Mouse (Mus musculus) heart, embryonic 14.5 days (tissue): ENCODE measurements around the gene Tacc2. TPM values are rescaled to one million over a fixed set of nuclear protein-coding genes. Genes with fewer than 3 reads are reported as not detected.
A peak's percentile ranks its signal among the peaks of the same experiment; 100 is the strongest.

ENCODE experiments used
- ATAC-seq: fragments of 200-750 bp; cut with Nextera tagmentation; 2 replicates; pipeline ENCODE4 v1.8.0; 2017; ENCODE audit warnings: low read depth, moderate TSS enrichment; ENCODE audit not compliant: insufficient number of reproducible peaks, insufficient read depth, low FRiP score
- H3K27ac ChIP-seq, 2 experiments: fragments of 200-500 bp in 1 of 2; fragments of 300-500 bp in 1 of 2; sonication (generic) in 1 of 2; replicated peaks in 1 of 2; 2 replicates each; pipeline ENCODE4 v1.5.1; 2012 to 2014; ENCODE audit warnings: low read depth in 2 of 2, low read length in 2 of 2, control low read depth in 1 of 2, mild to moderate bottlenecking in 1 of 2, mixed read lengths in 1 of 2; ENCODE audit not compliant: control insufficient read depth in 1 of 2, insufficient read depth in 1 of 2
- H3K27me3 ChIP-seq: fragments of 300-500 bp; sonication (generic); 2 replicates; pipeline ENCODE4 v1.6.1; 2014; ENCODE audit warnings: mild to moderate bottlenecking, low read length, control low read depth; ENCODE audit not compliant: control insufficient read depth, insufficient read depth
- H3K36me3 ChIP-seq: fragments of 300-500 bp; sonication (generic); 2 replicates; pipeline ENCODE4 v1.6.1; 2014; ENCODE audit warnings: mild to moderate bottlenecking, control low read depth, low read length, mixed read lengths; ENCODE audit not compliant: control insufficient read depth, insufficient read depth
- H3K4me1 ChIP-seq, 2 experiments: fragments of 200-500 bp in 1 of 2; fragments of 300-500 bp in 1 of 2; sonication (generic) in 1 of 2; 2 replicates each; pipeline ENCODE4 v1.6.1; 2012 to 2014; ENCODE audit warnings: low read length in 2 of 2, control low read depth in 1 of 2, mixed read lengths in 1 of 2; ENCODE audit not compliant: control insufficient read depth in 2 of 2, insufficient read depth in 2 of 2
- H3K4me2 ChIP-seq: fragments of 300-500 bp; sonication (generic); 2 replicates; pipeline ENCODE4 v1.6.1; 2014; ENCODE audit warnings: mild to moderate bottlenecking, low read length
- H3K4me3 ChIP-seq, 2 experiments: fragments of 200-500 bp in 1 of 2; fragments of 300-500 bp in 1 of 2; sonication (generic) in 1 of 2; 2 replicates each; pipeline ENCODE4 v1.5.1; 2012 to 2014; ENCODE audit warnings: low read length in 2 of 2, mild to moderate bottlenecking in 2 of 2, control low read depth in 1 of 2, low read depth in 1 of 2, moderate library complexity in 1 of 2; ENCODE audit not compliant: control insufficient read depth in 1 of 2, insufficient read depth in 1 of 2
- H3K9ac ChIP-seq: fragments of 300-500 bp; sonication (generic); 2 replicates; pipeline ENCODE4 v1.6.1; 2014; ENCODE audit warnings: mild to moderate bottlenecking, low read length
- H3K9me3 ChIP-seq: fragments of 300-500 bp; sonication (generic); 2 replicates; pipeline ENCODE4 v1.6.1; 2016; ENCODE audit warnings: low read length, control low read depth; ENCODE audit not compliant: control insufficient read depth
- whole genome bisulfite sequencing: fragments of 180-500 bp; shearing (Covaris S2); extraction: QIAGEN DNeasy Blood & Tissue Kit; methylation state at CpG from one replicate; pipeline ENCODE4 v1.1.7; 2014; 5-methylcytosine and 5-hydroxymethylcytosine counted together
- polyA plus RNA-seq: library from polyadenylated mRNA; unstranded; fragments of >200 nt; fragmentation: Nextera tagmentation; extraction: Ambion mirVana; gene quantifications from 2 replicates; pipeline ENCODE4 v1.2.1, GENCODE M21; 2014

Tacc2 gene
- polyA plus RNA-seq, 1 experiment from 2014 or later = 55.9 TPM

DNA sequence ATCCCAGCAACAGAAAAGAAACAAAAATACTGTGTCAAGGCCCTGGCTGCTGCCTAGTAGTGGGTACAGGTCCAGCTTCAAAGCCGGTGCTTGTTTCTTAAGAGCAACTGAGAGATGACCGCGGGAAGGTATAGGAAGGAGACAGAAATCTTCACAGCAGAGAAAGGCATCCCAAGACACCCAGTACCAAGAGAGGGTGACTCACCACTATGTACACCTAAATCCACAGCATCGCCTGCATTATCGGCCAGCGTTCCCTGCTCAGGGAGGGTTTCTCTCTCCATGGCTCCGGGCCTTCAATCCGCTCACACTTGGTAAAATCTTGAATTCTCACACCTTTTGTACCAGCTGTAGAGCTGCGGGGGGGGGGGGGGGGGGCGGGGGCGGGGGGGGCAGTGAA lies 4.4 kb upstream of the Tacc2 start, which contains the start of gene Nsmce4a:
Nsmce4a (minus strand) TSS at position 298 of the 400 bp plus-strand sequence.
- Histone ChIP-seq H3K27ac (no peak within 1 kb of the TSS; a peak in 1 of 4 replicates), H3K4me3 (no peak within 1 kb of the TSS), H3K4me1 (peaks cover 12 to 20% of the 10 kb centered on the region in 2 experiments), H3K9ac (no peak within 1 kb of the TSS), H3K27me3 (no peaks in the 10 kb centered on the region), H3K36me3 (no peaks in the 10 kb centered on the region), H3K9me3 (no peaks in the 10 kb centered on the region), H3K4me2 (no peak within 1 kb of the TSS)
- no peak for ATAC-seq
- 82% methylated on average over 8 of the region's 11 CpGs for WGBS

DNA sequence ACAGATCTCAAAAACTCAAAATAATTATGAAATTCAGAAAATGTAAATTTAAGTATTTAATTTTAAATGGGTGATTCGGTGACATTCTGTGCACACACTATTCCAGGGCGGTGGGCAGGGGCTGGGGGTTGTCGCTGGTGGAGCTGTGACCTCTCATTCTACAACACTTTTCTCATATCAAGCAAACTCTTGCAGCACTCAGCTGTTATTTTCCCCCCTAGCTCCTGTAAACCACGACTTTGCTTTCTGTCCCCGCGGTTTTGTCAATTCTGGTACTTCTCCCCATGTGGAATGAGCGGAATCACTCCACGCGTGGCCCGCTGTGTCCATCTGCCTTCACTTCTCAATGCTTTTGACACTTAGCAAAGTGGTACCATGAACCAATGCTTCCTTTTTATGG lies 3.5 kb upstream of the Tacc2 start:
- H3K4me1 ChIP-seq = peaks cover 12 to 19% of the 10 kb centered on the region in 2 experiments
- no peak overlapping the region for H3K4me3 ChIP-seq
- WGBS = 94% methylated on average over 10 of the region's 10 CpGs
- no peak overlapping the region for H3K4me2 ChIP-seq
- H3K9me3 ChIP-seq = no peaks in the 10 kb centered on the region
- H3K27ac ChIP-seq = no peak overlapping the region; a peak in 1 of 4 replicates
- no peak overlapping the region for H3K9ac ChIP-seq
- H3K27me3 ChIP-seq = no peaks in the 10 kb centered on the region
- ATAC-seq = no peak
- no peaks in the 10 kb centered on the region for H3K36me3 ChIP-seq

DNA sequence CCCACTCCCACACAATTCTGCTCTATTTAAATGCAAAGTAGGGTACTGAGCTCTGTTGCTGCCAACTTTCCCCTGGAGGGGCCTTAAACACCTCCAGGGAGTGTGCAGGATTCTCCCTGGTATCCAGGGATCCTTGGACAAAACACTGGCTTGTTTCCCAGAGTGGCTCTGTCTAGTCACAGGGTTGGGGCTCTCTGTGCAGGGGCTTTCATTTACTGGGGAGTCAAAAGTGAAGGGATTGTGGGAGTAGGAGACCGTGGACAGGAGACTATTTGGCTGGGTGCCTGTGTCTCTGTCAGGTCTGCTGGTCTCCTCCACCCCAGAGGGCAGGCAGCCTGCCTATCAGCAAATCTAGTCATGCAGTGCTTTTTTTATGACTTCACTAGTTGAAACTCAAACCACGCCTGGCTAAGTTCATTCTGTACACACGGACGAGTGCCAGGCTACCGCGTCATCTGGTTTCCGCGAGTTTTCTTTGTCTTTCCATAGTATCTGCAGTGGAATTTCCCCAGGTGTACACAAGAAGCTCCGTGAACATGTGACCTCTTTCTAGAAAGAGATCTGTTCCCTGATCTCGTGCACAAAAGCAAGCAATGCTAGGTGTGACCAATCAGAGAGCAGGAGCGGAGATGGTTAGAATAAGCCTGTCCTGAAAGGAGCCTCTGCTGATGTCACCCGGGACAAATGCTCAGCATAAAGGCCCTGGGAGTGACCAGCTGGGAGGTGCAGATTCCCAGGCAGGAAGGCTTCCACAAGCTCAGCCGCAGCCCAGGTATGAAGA lies 2.8 kb upstream of the Tacc2 start:
- 45% methylated on average over 13 of the region's 13 CpGs for WGBS
- no peak overlapping the region; a peak in 1 of 4 replicates for H3K27ac ChIP-seq
- peaks cover 8 to 12% of the 10 kb centered on the region in 2 experiments for H3K4me1 ChIP-seq
- no peaks in the 10 kb centered on the region for H3K27me3 ChIP-seq
- no peak overlapping the region for H3K9ac ChIP-seq
- H3K36me3 ChIP-seq = no peaks in the 10 kb centered on the region
- no peak overlapping the region for H3K4me3 ChIP-seq
- peak overlapping the region; percentile 25; the same call in 1 of the 2 replicates for H3K4me2 ChIP-seq
- ATAC-seq = 0 out of 2 replicates have a peak, but pooled peaks have one; percentile 26
- no peaks in the 10 kb centered on the region for H3K9me3 ChIP-seq

DNA sequence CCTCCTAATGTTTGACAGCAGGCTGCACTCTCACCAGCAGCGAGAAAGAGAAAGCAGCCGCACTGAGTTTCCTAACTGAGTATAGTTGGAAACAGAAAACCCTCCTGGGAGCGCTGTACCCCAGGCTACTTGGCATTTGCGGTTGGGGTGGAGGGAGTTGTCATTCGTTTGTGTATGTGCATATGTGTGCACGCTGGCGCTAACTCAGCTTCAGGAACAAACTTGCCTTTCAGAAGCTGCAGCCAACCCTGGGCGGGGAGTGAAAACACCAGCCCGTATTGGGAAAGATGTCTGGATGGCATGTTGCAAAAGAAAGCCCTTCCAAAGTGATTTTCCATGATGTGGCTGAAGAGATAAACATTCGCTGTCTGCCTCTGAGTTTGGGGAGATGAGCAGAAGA lies 257 bp upstream of the Tacc2 start:
- no peaks in the 10 kb centered on the region for H3K9me3 ChIP-seq
- no peaks in the 10 kb centered on the region for H3K36me3 ChIP-seq
- peak overlapping the region; percentile 33 to 42 for H3K4me3 ChIP-seq
- H3K27ac ChIP-seq = no peak overlapping the region
- H3K27me3 ChIP-seq = no peaks in the 10 kb centered on the region
- peaks cover 8 to 12% of the 10 kb centered on the region in 2 experiments; a peak in 3 of 4 replicates for H3K4me1 ChIP-seq
- WGBS = 8% methylated on average over 10 of the region's 10 CpGs
- no peak for ATAC-seq
- H3K9ac ChIP-seq = peak overlapping the region; percentile 59
- H3K4me2 ChIP-seq = peak overlapping the region; percentile 70

DNA sequence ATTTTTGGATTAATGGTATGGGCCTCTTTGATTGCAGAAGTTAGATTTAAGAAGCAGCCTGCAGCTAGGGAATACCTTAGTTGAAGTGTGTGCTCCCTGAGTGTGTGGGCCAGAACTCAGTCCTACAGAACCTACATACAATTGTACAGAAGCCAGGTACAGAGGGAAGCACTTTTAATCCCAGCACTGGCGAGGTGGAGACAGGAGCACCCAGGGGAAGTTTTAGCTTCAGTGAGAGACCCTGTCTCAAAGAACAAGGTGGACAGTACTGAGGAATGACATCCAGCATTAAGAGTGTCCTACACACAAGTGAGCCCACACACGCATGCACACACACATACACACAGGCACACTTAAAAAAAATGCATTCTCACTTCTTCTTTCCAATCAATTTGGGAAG lies 828 bp downstream of the Tacc2 start:
- ATAC-seq = no peak
- no peaks in the 10 kb centered on the region for H3K9me3 ChIP-seq
- 94% methylated on average over 2 of the region's 2 CpGs for WGBS
- no peak overlapping the region for H3K27ac ChIP-seq
- H3K4me3 ChIP-seq = no peak overlapping the region
- no peaks in the 10 kb centered on the region for H3K27me3 ChIP-seq
- no peak overlapping the region for H3K4me2 ChIP-seq
- H3K4me1 ChIP-seq = peaks cover 8 to 12% of the 10 kb centered on the region in 2 experiments; a peak in 3 of 4 replicates
- no peaks in the 10 kb centered on the region for H3K36me3 ChIP-seq
- no peak overlapping the region for H3K9ac ChIP-seq

DNA sequence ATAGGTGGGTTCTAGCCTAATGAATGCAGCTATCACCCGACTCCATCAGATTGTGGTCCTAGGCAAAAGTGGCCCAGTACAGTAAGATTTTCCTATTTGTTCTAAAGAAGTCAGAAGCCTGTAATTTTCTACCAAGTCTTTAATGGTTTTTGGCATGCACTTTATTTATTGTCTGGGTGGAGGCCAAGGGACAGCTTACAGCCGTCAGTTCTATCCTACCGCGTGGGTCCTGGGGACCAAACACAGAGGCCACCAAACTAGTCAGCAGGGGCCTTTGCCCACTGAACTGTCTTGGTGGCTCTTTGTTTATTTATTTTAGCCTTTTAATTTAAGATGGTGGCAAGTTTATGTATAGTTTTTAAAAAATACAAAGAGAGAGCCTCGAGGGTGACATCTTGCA lies 1.4 kb downstream of the Tacc2 start:
- WGBS = 77% methylated on average over 5 of the region's 5 CpGs
- ATAC-seq = no peak
- Histone ChIP-seq H3K36me3 (no peaks in the 10 kb centered on the region), H3K4me3 (no peak overlapping the region), H3K4me2 (no peak overlapping the region), H3K27ac (no peak overlapping the region), H3K9me3 (no peaks in the 10 kb centered on the region), H3K27me3 (no peaks in the 10 kb centered on the region), H3K4me1 (peaks cover 8 to 12% of the 10 kb centered on the region in 2 experiments; a peak in 3 of 4 replicates), H3K9ac (no peak overlapping the region)

DNA sequence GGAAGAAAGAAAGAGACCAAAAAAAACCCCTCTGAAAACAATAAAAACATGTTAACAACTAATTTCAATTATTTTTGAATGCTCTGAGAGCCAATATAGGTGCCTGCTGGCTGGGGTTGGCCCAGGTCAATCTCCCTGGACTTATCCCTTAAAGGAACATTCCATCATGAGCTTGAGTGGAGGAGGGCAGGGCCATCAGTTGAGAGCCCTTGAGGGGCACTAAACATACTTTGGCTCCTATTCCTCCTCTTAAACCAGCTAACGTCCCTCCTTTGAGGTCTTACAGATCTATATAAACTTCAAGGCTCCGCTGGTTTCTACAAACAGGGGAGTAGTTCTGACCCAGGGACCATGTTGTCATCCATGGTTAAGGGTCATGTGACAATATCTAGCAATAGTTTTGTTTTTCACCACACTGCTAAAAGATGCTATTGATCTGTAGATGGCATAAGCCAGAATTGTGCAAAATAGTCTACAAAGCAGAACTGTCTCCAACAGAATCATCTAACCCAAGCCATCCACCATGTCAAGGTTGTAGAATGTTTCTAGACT lies 9.4 kb downstream of the Tacc2 start:
- ATAC-seq = no peak

More for the DNA sequence above, 9.4 kb downstream of the Tacc2 start:
- no peak overlapping the region for H3K4me2 ChIP-seq
- no peak overlapping the region for H3K9ac ChIP-seq
- H3K36me3 ChIP-seq = no peaks in the 10 kb centered on the region
- no peak overlapping the region for H3K4me3 ChIP-seq
- H3K27me3 ChIP-seq = 0 out of 2 replicates have a peak, but pooled peaks cover 3% of the 10 kb centered on the region
- H3K27ac ChIP-seq = no peak overlapping the region
- peaks cover 0 to 9% of the 10 kb centered on the region in 2 experiments; a peak in 2 of 4 replicates for H3K4me1 ChIP-seq
- 65% methylated on average over 2 of the region's 2 CpGs for WGBS
- no peaks in the 10 kb centered on the region for H3K9me3 ChIP-seq
